Mouse (Mus musculus) left cerebral cortex, adult 18-20 months (tissue): Measurements from ENCODE around the gene Tnc. TPM values are rescaled to one million over a fixed set of nuclear protein-coding genes. Genes with fewer than 3 reads are reported as not detected.

Experiments
- total RNA-seq, 2 experiments: library from RNA; stranded (reverse); gene quantifications; 2 replicates each; pipeline ENCODE4 v1.2.3; 2021

Gene Tnc
- total RNA-seq, 2 experiments from 2014 or later: 2.3 to 2.5 TPM

Other genes starting within 250 kb of the Tnc start
- gene Tnfsf8, start 185.7 kb downstream of the Tnc start, total RNA-seq: not detected